Mouse (Mus musculus): ENCODE data around the gene Gm29644.
"Not testable (repeated sequence)": the region's sequence is repeated elsewhere in the genome, so short reads cannot be mapped to it uniquely, and the experiment has no call there.

Gene Gm29644

GRCm38 (mm10) chrY:70303187-70303586, at the start of gene Gm29644, which contains the start of gene Gm29423:
TSS of gene Gm29644 (minus strand) at chrY:70303343.
TSS of gene Gm29423 (minus strand) at chrY:70303287.
- DNase-seq (ENCODE audit: extremely low spot score, low read depth, low spot score): not testable (repeated sequence)

GRCm38 (mm10) chrY:70273542-70273941, 29.6 kb downstream of the Gm29644 start, which contains the start of gene Gm21118:
TSS of gene Gm21118 (minus strand) at chrY:70273642.
- not testable (repeated sequence) for DNase-seq (ENCODE audit: extremely low spot score, low read depth, low spot score)
